Mouse (Mus musculus): ENCODE data around the gene Glis1.

DNA sequence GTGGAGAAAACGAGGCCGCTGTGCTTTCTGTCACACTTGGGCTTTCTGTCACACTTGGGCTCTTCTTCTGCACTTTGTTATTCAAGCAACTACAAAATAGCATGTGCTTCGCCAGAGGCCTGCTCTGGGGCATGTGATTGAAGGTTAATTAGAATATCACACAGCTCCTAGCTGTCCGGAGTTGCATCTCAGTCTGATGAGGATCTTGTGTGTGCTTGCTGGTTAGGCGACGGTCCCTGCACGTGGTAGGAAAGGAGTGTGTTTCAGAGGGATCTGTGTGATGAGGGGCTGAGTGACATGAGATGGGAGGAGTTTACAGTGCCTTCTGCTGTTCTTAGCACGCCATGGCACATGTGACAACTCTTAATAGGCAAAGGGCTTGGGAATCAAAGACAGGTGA is 46.9 kb upstream of the Glis1 start:
- no peak for TF ChIP-seq POLR2A (IDR thresholded peaks at IDR 0.05; ENCODE audit: control insufficient read depth, low read depth, low read length)
- no peak for TF ChIP-seq CTCF (IDR thresholded peaks at IDR 0.05; ENCODE audit: control insufficient read depth, insufficient read depth, insufficient replicate concordance, low read depth, low read length)

Measured in testis, adult 2 months (tissue).